Mouse (Mus musculus) heart, embryonic 12.5 days (tissue): Measurements from ENCODE around the gene Apoc3. TPM values are rescaled to one million over a fixed set of nuclear protein-coding genes. Genes with fewer than 3 reads are reported as not detected.

ENCODE experiments used
- ATAC-seq: fragments of 200-750 bp; cut with Nextera tagmentation; 2 replicates; pipeline ENCODE4 v1.8.0; 2017; ENCODE audit warnings: moderate TSS enrichment, moderate library complexity; ENCODE audit not compliant: insufficient number of reproducible peaks, low FRiP score
- H3K27ac ChIP-seq: fragments of 300-500 bp; sonication (generic); 2 replicates; pipeline ENCODE4 v1.5.1; 2016; ENCODE audit warnings: mild to moderate bottlenecking, moderate library complexity; ENCODE audit not compliant: poor library complexity, severe bottlenecking
- H3K27me3 ChIP-seq: fragments of 300-500 bp; sonication (generic); replicated peaks from 2 replicates; pipeline ENCODE4 v1.6.1; 2016; ENCODE audit warnings: mild to moderate bottlenecking, moderate library complexity
- H3K36me3 ChIP-seq: fragments of 300-500 bp; sonication (generic); 2 replicates; pipeline ENCODE4 v1.6.1; 2016; ENCODE audit warnings: mild to moderate bottlenecking, moderate library complexity
- H3K4me1 ChIP-seq: fragments of 300-500 bp; sonication (generic); replicated peaks from 2 replicates; pipeline ENCODE4 v1.6.1; 2016; ENCODE audit warnings: mild to moderate bottlenecking
- H3K4me2 ChIP-seq: fragments of 300-500 bp; sonication (generic); 2 replicates; pipeline ENCODE4 v1.6.1; 2016; ENCODE audit warnings: mild to moderate bottlenecking, moderate library complexity
- H3K4me3 ChIP-seq: fragments of 300-500 bp; sonication (generic); 2 replicates; pipeline ENCODE4 v1.5.1; 2016; ENCODE audit warnings: mild to moderate bottlenecking
- H3K9ac ChIP-seq: fragments of 300-500 bp; sonication (generic); 2 replicates; pipeline ENCODE4 v1.6.1; 2016; ENCODE audit warnings: mild to moderate bottlenecking, moderate library complexity
- H3K9me3 ChIP-seq: fragments of 300-500 bp; sonication (generic); replicated peaks from 2 replicates; pipeline ENCODE4 v1.6.1; 2016; ENCODE audit warnings: mild to moderate bottlenecking, moderate library complexity
- WGBS: fragments of 180-500 bp; shearing (Covaris S2); methylation state at CpG from one replicate; pipeline ENCODE4 v1.1.7; 2016; 5-methylcytosine and 5-hydroxymethylcytosine counted together
- polyA plus RNA-seq: library from polyadenylated mRNA; unstranded; fragments of >200 nt; fragmentation: Nextera tagmentation; extraction: Ambion mirVana; gene quantifications from 2 replicates; pipeline ENCODE4 v1.2.1, GENCODE M21; 2016

Gene Apoc3
- polyA plus RNA-seq, 1 experiment from 2014 or later, result not detected

GRCm38 (mm10) chr9:46256658-46257385 lies 21.4 kb upstream of the Apoc3 start:
- no peak overlapping the region for H3K9ac ChIP-seq
- no peaks in the 10 kb centered on the region for H3K9me3 ChIP-seq
- H3K4me2 ChIP-seq, result no peak overlapping the region
- H3K27me3 ChIP-seq, result no peaks in the 10 kb centered on the region
- ATAC-seq, result no peak
- H3K4me3 ChIP-seq, result no peak overlapping the region
- no peak overlapping the region for H3K27ac ChIP-seq
- WGBS, result 83% methylated on average over 10 of the region's 10 CpGs
- H3K36me3 ChIP-seq, result no peaks in the 10 kb centered on the region
- H3K4me1 ChIP-seq, result 0 out of 2 replicates have a peak, but pooled peaks cover 4% of the 10 kb centered on the region

- 0 out of 2 replicates have a peak, but pooled peaks cover 4% of the 10 kb centered on the region for H3K4me1 ChIP-seq
- no peaks in the 10 kb centered on the region for H3K36me3 ChIP-seq
- 81% methylated on average over 7 of the region's 7 CpGs for WGBS
- no peak overlapping the region for H3K27ac ChIP-seq
- ATAC-seq, result no peak
- no peak overlapping the region for H3K9ac ChIP-seq
- no peak overlapping the region for H3K4me2 ChIP-seq
- H3K4me3 ChIP-seq, result no peak overlapping the region
- H3K9me3 ChIP-seq, result no peaks in the 10 kb centered on the region
- H3K27me3 ChIP-seq, result no peaks in the 10 kb centered on the region
These were observed 20.7 kb upstream of the Apoc3 start for GRCm38 (mm10) chr9:46256177-46256576.

GRCm38 (mm10) chr9:46246752-46247324 lies 11.4 kb upstream of the Apoc3 start:
- no peaks in the 10 kb centered on the region for H3K36me3 ChIP-seq
- no peaks in the 10 kb centered on the region for H3K9me3 ChIP-seq
- no peak overlapping the region for H3K27ac ChIP-seq
- 30% methylated on average over 11 of the region's 11 CpGs for WGBS
- peaks cover 17% of the 10 kb centered on the region for H3K4me1 ChIP-seq
- H3K4me2 ChIP-seq, result peak overlapping the region; percentile 40
- no peaks in the 10 kb centered on the region; the same call in 1 of the 2 replicates for H3K27me3 ChIP-seq
- no peak for ATAC-seq
- H3K4me3 ChIP-seq, result no peak overlapping the region
- H3K9ac ChIP-seq, result no peak overlapping the region

DNA sequence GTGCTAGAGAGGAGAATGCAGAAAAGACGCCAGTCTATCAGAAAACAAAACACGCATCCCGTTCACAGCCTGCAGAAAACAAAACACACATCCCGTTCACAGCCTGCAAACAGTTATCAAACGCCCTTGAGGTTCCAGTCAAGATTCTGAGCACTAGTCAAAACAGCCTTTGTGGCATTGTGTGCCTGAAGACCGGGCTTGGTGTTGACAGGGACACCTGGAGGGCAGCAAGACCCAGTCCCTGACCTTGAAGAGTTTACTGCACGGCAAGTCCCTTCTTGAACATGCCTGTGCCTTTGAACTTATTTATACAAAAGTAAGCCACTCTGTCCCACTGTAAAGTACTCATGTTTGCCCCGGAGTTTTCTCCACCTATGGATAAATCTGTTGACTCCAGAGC lies 8.1 kb upstream of the Apoc3 start:
- no peak for ATAC-seq
- H3K4me2 ChIP-seq, result peak overlapping the region; percentile 18; the same call in 1 of the 2 replicates
- 27% methylated on average over 8 of the region's 8 CpGs for WGBS
- H3K9ac ChIP-seq, result no peak overlapping the region
- no peaks in the 10 kb centered on the region for H3K36me3 ChIP-seq
- H3K4me3 ChIP-seq, result no peak overlapping the region
- peaks cover 17% of the 10 kb centered on the region for H3K4me1 ChIP-seq
- H3K27me3 ChIP-seq, result no peaks in the 10 kb centered on the region; the same call in 1 of the 2 replicates
- H3K9me3 ChIP-seq, result no peaks in the 10 kb centered on the region
- no peak overlapping the region for H3K27ac ChIP-seq

DNA sequence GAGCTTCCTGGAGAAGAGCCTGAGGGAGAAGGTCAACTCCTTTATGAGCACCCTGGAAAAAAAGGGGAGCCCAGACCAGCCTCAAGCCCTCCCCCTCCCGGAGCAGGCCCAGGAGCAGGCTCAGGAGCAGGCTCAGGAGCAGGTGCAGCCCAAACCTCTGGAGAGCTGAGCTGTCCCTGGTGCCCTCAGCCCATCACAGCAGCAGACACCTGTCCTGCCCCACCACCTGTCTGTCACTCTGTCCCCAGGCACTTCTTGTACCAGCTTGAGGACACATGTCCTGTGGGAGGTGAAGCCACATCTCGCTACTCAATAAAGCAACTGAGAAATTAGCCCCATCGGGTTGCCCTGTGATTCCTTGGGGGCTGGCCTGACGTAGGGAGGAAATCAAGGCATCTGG lies 7.7 kb upstream of the Apoc3 start:
- Histone ChIP-seq H3K27ac (no peak overlapping the region), H3K9me3 (no peaks in the 10 kb centered on the region)
- WGBS, result 56% methylated on average over 4 of the region's 4 CpGs

DNA sequence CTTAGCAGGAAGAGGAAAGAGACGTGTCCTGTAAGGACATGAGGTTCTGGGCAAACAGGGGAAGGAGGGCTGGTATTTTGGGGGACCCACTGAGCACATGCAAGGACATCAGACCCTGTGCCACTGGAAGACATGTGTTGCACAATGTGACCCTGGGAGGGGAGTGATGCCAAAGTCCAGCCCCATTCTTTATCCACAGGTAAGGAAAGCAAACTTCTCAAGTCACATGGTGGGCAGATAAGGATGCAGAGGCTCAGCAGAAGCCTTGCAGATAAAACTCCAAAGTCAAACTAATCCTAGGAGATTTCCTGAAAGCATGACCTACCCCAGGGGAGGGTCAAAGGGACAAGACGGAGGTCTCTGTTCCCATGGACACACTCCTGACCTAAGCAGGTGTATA lies 6.4 kb upstream of the Apoc3 start:
- Histone ChIP-seq H3K27ac (no peak overlapping the region), H3K9me3 (no peaks in the 10 kb centered on the region), H3K27me3 (no peaks in the 10 kb centered on the region; the same call in 1 of the 2 replicates), H3K4me1 (peaks cover 17% of the 10 kb centered on the region), H3K9ac (no peak overlapping the region), H3K36me3 (no peaks in the 10 kb centered on the region), H3K4me3 (no peak overlapping the region), H3K4me2 (no peak overlapping the region)
- ATAC-seq, result no peak
- WGBS, result 63% methylated on average over 2 of the region's 2 CpGs

More for the DNA sequence above, 7.7 kb upstream of the Apoc3 start:
- Histone ChIP-seq H3K27me3 (no peaks in the 10 kb centered on the region; the same call in 1 of the 2 replicates), H3K4me1 (peaks cover 17% of the 10 kb centered on the region), H3K36me3 (no peaks in the 10 kb centered on the region), H3K4me3 (no peak overlapping the region), H3K4me2 (peak overlapping the region; percentile 18; the same call in 1 of the 2 replicates), H3K9ac (no peak overlapping the region)
- ATAC-seq, result no peak

- Histone ChIP-seq H3K4me2 (no peak within 1 kb of the TSS), H3K27me3 (no peaks in the 10 kb centered on the region; the same call in 1 of the 2 replicates), H3K4me1 (peaks cover 17% of the 10 kb centered on the region), H3K27ac (no peak within 1 kb of the TSS), H3K4me3 (no peak within 1 kb of the TSS), H3K9me3 (no peaks in the 10 kb centered on the region), H3K9ac (no peak within 1 kb of the TSS), H3K36me3 (no peaks in the 10 kb centered on the region)
- no peak for ATAC-seq
- WGBS, result 65% methylated on average over 7 of the region's 7 CpGs
These were observed 5.2 kb upstream of the Apoc3 start, which contains the start of gene Apoa4 for GRCm38 (mm10) chr9:46240526-46241153. Gene Apoa4, plus strand, starts transcription at chr9:46240696.

DNA sequence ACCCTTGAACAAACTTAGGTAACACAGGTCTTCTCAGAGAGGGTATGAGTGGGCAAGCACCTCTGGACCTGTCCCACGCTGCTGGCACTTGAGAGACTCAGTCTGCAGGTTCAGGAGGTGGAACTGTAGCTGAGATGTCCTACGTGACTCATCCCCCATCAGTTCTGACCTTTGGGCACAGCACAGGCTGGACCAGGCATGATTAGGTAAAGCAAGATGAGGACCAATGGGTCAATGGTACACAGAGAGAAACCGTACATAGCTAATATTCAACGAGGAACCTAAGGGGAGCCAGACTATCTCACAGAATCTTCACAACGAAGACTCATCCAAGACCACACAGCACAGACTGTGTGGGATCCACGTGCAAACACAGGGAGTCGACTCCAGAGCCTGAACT lies 3.4 kb upstream of the Apoc3 start:
- no peak for ATAC-seq
- Histone ChIP-seq H3K27ac (no peak overlapping the region), H3K4me2 (no peak overlapping the region), H3K4me3 (no peak overlapping the region), H3K36me3 (no peaks in the 10 kb centered on the region), H3K27me3 (peaks cover 7% of the 10 kb centered on the region; the same call in 1 of the 2 replicates), H3K4me1 (peaks cover 12% of the 10 kb centered on the region), H3K9me3 (no peaks in the 10 kb centered on the region), H3K9ac (no peak overlapping the region)
- WGBS, result 83% methylated on average over 7 of the region's 7 CpGs

DNA sequence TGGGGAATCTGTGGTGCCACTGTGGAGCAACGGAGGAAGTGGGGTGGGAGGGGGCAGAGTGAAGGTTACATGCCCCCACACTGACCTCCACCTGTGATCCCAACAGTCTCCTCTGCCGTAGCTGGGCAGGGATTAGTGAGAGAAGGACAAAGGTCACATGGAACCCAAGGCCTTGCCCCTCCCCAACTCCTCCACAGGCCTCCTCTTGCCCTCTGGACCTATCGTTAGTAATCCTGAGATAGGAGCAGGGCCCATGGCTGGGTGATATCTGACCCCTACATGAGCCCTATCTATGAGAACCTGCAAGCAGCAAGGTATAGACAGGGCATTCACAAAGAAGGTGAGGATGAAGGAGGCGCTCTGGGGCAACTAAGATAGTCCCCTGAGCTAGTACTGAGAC lies 213 bp upstream of the Apoc3 start:
- no peaks in the 10 kb centered on the region for H3K36me3 ChIP-seq
- H3K9ac ChIP-seq, result no peak overlapping the region
- H3K27ac ChIP-seq, result no peak overlapping the region
- no peaks in the 10 kb centered on the region for H3K9me3 ChIP-seq
- H3K27me3 ChIP-seq, result peaks cover 23% of the 10 kb centered on the region; the same call in 1 of the 2 replicates
- peaks cover under 1% of the 10 kb centered on the region for H3K4me1 ChIP-seq
- H3K4me2 ChIP-seq, result no peak overlapping the region
- 67% methylated on average over 4 of the region's 4 CpGs for WGBS
- H3K4me3 ChIP-seq, result no peak overlapping the region
- ATAC-seq, result no peak

GRCm38 (mm10) chr9:46235196-46235595 lies 240 bp downstream of the Apoc3 start:
- 77% methylated on average over 6 of the region's 6 CpGs for WGBS
- no peak overlapping the region for H3K27ac ChIP-seq
- ATAC-seq, result no peak
- H3K4me3 ChIP-seq, result no peak overlapping the region
- no peaks in the 10 kb centered on the region for H3K9me3 ChIP-seq
- H3K27me3 ChIP-seq, result peaks cover 25% of the 10 kb centered on the region; the same call in 1 of the 2 replicates
- peaks cover 5% of the 10 kb centered on the region for H3K4me1 ChIP-seq
- no peak overlapping the region for H3K9ac ChIP-seq
- H3K4me2 ChIP-seq, result no peak overlapping the region
- no peaks in the 10 kb centered on the region for H3K36me3 ChIP-seq

GRCm38 (mm10) chr9:46230450-46230975 lies 4.9 kb downstream of the Apoc3 start:
- no peaks in the 10 kb centered on the region for H3K9me3 ChIP-seq
- H3K4me2 ChIP-seq, result peak overlapping the region; percentile 80
- 31% methylated on average over 13 of the region's 13 CpGs for WGBS
- H3K9ac ChIP-seq, result peak overlapping the region; percentile 62
- no peak overlapping the region for H3K27ac ChIP-seq
- H3K36me3 ChIP-seq, result no peaks in the 10 kb centered on the region
- no peak for ATAC-seq
- peak overlapping the region; percentile 46 for H3K4me3 ChIP-seq
- peaks cover 25% of the 10 kb centered on the region; the same call in 1 of the 2 replicates for H3K27me3 ChIP-seq
- peaks cover 11% of the 10 kb centered on the region for H3K4me1 ChIP-seq
